Mouse (Mus musculus) kidney, adult 2 months (tissue): ENCODE measurements around the gene Ccdc110. TPM values are rescaled to one million over a fixed set of nuclear protein-coding genes. Genes with fewer than 3 reads are reported as not detected.

ENCODE experiments used
- DNase-seq: peaks from one replicate; pipeline ENCODE4 v3.0.0; 2021
- H3K27ac ChIP-seq: fragments of 200-500 bp; 2 replicates; pipeline ENCODE4 v1.5.1; 2012; ENCODE audit warnings: low read depth, low read length, control low read depth, inconsistent platforms; ENCODE audit not compliant: insufficient read depth
- H3K27me3 ChIP-seq: fragments of 200-500 bp; replicated peaks from 2 replicates; pipeline ENCODE4 v1.6.1; 2012; ENCODE audit warnings: mild to moderate bottlenecking, moderate library complexity, low read length, inconsistent platforms; ENCODE audit not compliant: control insufficient read depth, insufficient read depth
- H3K36me3 ChIP-seq: fragments of 200-500 bp; 2 replicates; pipeline ENCODE4 v1.6.1; 2012; ENCODE audit warnings: mild to moderate bottlenecking, moderate library complexity, low read length, inconsistent platforms; ENCODE audit not compliant: control insufficient read depth, insufficient read depth
- H3K4me1 ChIP-seq: fragments of 200-500 bp; 2 replicates; pipeline ENCODE4 v1.6.1; 2011; ENCODE audit warnings: low read length; ENCODE audit not compliant: control insufficient read depth, insufficient read depth
- H3K4me3 ChIP-seq: fragments of 200-500 bp; 2 replicates; pipeline ENCODE4 v1.5.1; 2011; ENCODE audit warnings: mild to moderate bottlenecking, low read depth, low read length, control low read depth; ENCODE audit not compliant: insufficient read depth
- CTCF ChIP-seq: fragments of 200-500 bp; conservative IDR thresholded peaks from 2 replicates; pipeline ENCODE4 v1.5.1; 2011; ENCODE audit warnings: low read depth, mild to moderate bottlenecking, control low read depth, low read length, moderate library complexity, mixed read lengths; ENCODE audit not compliant: insufficient read depth, insufficient read length
- POLR2A ChIP-seq: fragments of 200-500 bp; IDR thresholded peaks from one replicate; pipeline ENCODE4 v1.6.1; 2011; ENCODE audit warnings: low read depth, low read length, control low read depth
- WGBS: fragments of 180-500 bp; shearing (Covaris S2); methylation state at CpG from one replicate; pipeline ENCODE4 v1.1.7; 2018; 5-methylcytosine and 5-hydroxymethylcytosine counted together
- polyA plus RNA-seq: library from polyadenylated mRNA; depleted of rRNA; stranded (reverse); fragments of >200 nt; gene quantifications from 2 replicates; pipeline ENCODE4 v1.2.3, GENCODE M21; 2012

Ccdc110 gene
- polyA plus RNA-seq, 1 experiment, result not detected

DNA sequence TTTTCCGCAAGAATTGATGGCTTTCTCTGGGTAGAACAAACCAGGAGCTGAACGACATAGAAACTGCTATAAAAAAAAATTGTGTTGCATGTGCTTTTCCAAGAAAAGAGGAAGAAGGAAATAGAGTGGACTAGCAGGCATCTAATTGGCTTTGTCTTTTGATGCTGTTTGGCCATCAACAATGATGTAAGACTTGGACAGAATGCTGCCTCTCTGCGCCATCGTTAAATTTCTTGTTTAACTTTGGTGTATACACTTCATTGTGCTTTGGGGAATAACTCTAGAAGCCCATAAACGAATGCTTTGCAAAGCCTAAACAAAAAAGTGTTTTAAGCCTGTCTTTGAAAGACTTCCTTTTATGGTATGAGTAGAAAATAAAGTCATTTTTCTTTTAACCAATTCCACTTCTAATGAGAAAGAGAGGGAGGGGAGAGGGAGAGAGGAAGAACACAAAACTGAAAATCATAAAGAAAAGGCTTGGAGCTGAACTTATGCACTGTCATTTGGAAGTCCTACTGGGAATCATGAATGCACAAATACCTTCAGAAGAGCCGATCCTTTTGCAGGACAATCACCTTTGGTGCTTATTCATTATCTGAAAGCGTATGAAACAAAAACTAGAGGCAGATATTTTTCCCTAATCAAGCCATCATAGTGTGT is 28.7 kb upstream of the Ccdc110 start:
- WGBS, result 81% methylated on average over 7 of the region's 7 CpGs
- TF ChIP-seq POLR2A (no peak), CTCF (no peak)
- Histone ChIP-seq H3K27me3 (no peaks in the 10 kb centered on the region), H3K4me1 (no peaks in the 10 kb centered on the region; the same call in 1 of the 2 replicates), H3K27ac (no peak overlapping the region), H3K4me3 (no peak overlapping the region), H3K36me3 (no peaks in the 10 kb centered on the region)
- DNase-seq, result no peak

GRCm38 (mm10) chr8:45906251-45906619 is 28.2 kb upstream of the Ccdc110 start:
- H3K27ac ChIP-seq, result no peak overlapping the region
- no peaks in the 10 kb centered on the region; the same call in 1 of the 2 replicates for H3K4me1 ChIP-seq
- no peak overlapping the region for H3K4me3 ChIP-seq
- no peaks in the 10 kb centered on the region for H3K36me3 ChIP-seq
- TF ChIP-seq CTCF (no peak), POLR2A (no peak)
- no peak for DNase-seq
- no peaks in the 10 kb centered on the region for H3K27me3 ChIP-seq
- 91% methylated on average over 4 of the region's 4 CpGs for WGBS

DNA sequence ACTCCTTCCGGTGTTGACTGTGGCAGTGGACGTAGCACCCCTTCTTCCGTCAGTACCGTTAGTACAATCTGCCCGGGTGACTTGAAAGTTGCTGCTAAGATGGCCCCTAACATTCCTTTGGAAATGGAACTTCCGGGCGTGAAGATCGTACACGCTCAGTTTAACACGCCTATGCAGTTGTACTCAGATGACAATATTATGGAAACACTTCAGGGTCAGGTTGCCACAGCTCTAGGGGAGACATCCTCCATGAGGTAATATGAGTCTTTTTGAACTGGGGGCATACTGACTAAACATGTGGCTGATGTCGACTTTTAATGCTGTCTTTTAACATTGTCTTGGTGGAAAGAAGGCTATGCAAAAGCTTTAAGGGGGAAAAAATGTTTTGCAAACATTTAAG is 20.7 kb upstream of the Ccdc110 start:
- no peak overlapping the region for H3K4me3 ChIP-seq
- H3K36me3 ChIP-seq, result no peaks in the 10 kb centered on the region
- TF ChIP-seq CTCF (no peak), POLR2A (no peak)
- no peak for DNase-seq
- no peaks in the 10 kb centered on the region for H3K27me3 ChIP-seq
- H3K4me1 ChIP-seq, result no peaks in the 10 kb centered on the region; the same call in 1 of the 2 replicates
- H3K27ac ChIP-seq, result no peak overlapping the region
- 37% methylated on average over 11 of the region's 11 CpGs for WGBS

- no peak overlapping the region for H3K27ac ChIP-seq
- TF ChIP-seq POLR2A, result no peak
- no peak for TF ChIP-seq CTCF
- H3K4me1 ChIP-seq, result no peaks in the 10 kb centered on the region
- H3K4me3 ChIP-seq, result no peak overlapping the region
- no peak for DNase-seq
- 73% methylated on average over 3 of the region's 3 CpGs for WGBS
- no peaks in the 10 kb centered on the region for H3K27me3 ChIP-seq
- H3K36me3 ChIP-seq, result no peaks in the 10 kb centered on the region
Measured at GRCm38 (mm10) chr8:45916496-45916895, 17.9 kb upstream of the Ccdc110 start.

- H3K4me1 ChIP-seq, result no peaks in the 10 kb centered on the region
- TF ChIP-seq CTCF (no peak), POLR2A (no peak)
- no peaks in the 10 kb centered on the region for H3K27me3 ChIP-seq
- DNase-seq, result no peak
- H3K36me3 ChIP-seq, result no peaks in the 10 kb centered on the region
- no peak overlapping the region for H3K27ac ChIP-seq
- no peak overlapping the region for H3K4me3 ChIP-seq
- WGBS, result 34% methylated on average over 20 of the region's 20 CpGs
Measured at GRCm38 (mm10) chr8:45917040-45917679, 17.3 kb upstream of the Ccdc110 start.

DNA sequence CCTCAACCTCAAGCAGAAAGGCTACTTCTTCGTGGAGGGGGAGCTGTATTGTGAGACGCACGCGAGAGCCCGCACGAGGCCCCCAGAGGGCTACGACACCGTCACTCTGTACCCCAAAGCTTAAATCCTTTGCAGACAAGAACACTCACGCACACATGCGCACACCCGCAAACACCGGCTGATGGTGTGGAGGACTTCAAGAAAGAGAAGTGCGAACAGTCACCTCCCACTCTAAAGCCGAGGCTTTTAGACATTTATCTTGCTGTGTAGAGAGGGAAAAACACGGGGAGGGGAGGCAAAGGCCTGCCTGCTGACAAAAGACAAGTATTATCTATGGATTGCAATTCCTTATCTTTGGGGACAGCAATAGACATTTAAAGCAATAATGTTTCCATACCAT is 15.5 kb upstream of the Ccdc110 start:
- 84% methylated on average over 15 of the region's 15 CpGs for WGBS
- TF ChIP-seq CTCF (no peak), POLR2A (no peak)
- H3K4me3 ChIP-seq, result no peak overlapping the region
- no peaks in the 10 kb centered on the region for H3K4me1 ChIP-seq
- DNase-seq, result no peak
- H3K27ac ChIP-seq, result no peak overlapping the region
- H3K36me3 ChIP-seq, result no peaks in the 10 kb centered on the region
- H3K27me3 ChIP-seq, result no peaks in the 10 kb centered on the region

DNA sequence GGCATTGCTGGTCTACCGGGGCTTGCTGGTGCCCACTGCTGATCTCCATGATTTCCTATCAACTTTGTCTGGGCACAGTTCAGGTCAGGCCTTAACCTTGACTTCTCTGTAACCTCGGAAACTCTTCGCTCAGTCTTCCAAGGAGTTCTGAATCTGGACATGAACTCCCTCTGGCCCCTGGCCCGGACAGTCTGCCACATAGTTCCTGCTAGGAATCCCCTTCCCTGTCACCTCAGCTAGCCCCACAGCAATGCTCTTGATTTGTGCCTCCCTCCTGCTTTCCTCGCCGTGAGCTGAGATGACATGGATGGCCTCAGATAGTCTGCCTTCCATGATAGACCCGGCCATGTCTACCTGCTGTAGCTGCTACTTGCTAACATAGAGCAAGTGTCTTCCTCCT is 14.0 kb upstream of the Ccdc110 start:
- no peak overlapping the region for H3K4me3 ChIP-seq
- no peak for TF ChIP-seq CTCF
- TF ChIP-seq POLR2A, result no peak

More for the DNA sequence above, 14.0 kb upstream of the Ccdc110 start:
- no peak overlapping the region for H3K27ac ChIP-seq
- 82% methylated on average over 7 of the region's 7 CpGs for WGBS
- no peak for DNase-seq
- no peaks in the 10 kb centered on the region for H3K36me3 ChIP-seq
- no peaks in the 10 kb centered on the region for H3K4me1 ChIP-seq
- no peaks in the 10 kb centered on the region for H3K27me3 ChIP-seq
